Mouse (Mus musculus): ENCODE measurements around the gene Igf1. TPM values are rescaled to one million over a fixed set of nuclear protein-coding genes. Genes with fewer than 3 reads are reported as not detected.

Gene Igf1
- total RNA-seq (2012; rRNA removed) = not detected in 2 replicates
- not detected for polyA plus RNA-seq (2012; ENCODE audit: insufficient read depth in 1 of 2, insufficient read length in 2 of 2, low read depth in 1 of 2, low replicate concordance in 2 of 2, missing spikeins in 1 of 2)

- no peak for DNase-seq (ENCODE audit: low read depth, low spot score)
- no peak within 1 kb of the TSS for H3K9ac ChIP-seq (ENCODE audit: control insufficient read depth, low read depth, low read length, poor library complexity, severe bottlenecking)
- H3K27me3 ChIP-seq (ENCODE audit: control insufficient read depth in 1 of 2, insufficient read depth in 2 of 2, low read length in 2 of 2) = no peaks in the 10 kb centered on the region; a peak in 2 of 4 replicates
- H3K79me2 ChIP-seq (ENCODE audit: control insufficient read depth, insufficient read depth, low read length, poor library complexity) = no peaks in the 10 kb centered on the region
- H3K9me3 ChIP-seq (replicated peaks; ENCODE audit: insufficient read depth, low read length) = no peaks in the 10 kb centered on the region
- no peaks in the 10 kb centered on the region for H3K4me1 ChIP-seq (ENCODE audit: control insufficient read depth in 1 of 2, insufficient read depth in 2 of 2, low read length in 2 of 2)
- no peak within 1 kb of the TSS for H3K4me3 ChIP-seq (ENCODE audit: control insufficient read depth in 1 of 2, insufficient read depth in 1 of 2, low read depth in 2 of 2, low read length in 2 of 2)
- TF ChIP-seq GATA1 (IDR thresholded peaks at IDR 0.05; ENCODE audit: low read depth, low read length) (no peak), MAZ (IDR thresholded peaks at IDR 0.05; ENCODE audit: low read depth, low read length) (no peak), BHLHE40 (IDR thresholded peaks at IDR 0.05; ENCODE audit: borderline replicate concordance, low read depth, low read length) (no peak), USF1 (IDR thresholded peaks at IDR 0.05; ENCODE audit: low read depth, low read length) (no peak), CHD1 (IDR thresholded peaks at IDR 0.05; ENCODE audit: low read depth, low read length) (no peak), POLR2A (IDR thresholded peaks at IDR 0.05; ENCODE audit: control insufficient read depth in 1 of 2, insufficient read depth in 1 of 2, low read depth in 1 of 2, low read length in 2 of 2, poor library complexity in 1 of 2) (no peak), ELF1 (IDR thresholded peaks at IDR 0.05; ENCODE audit: low read depth, low read length) (no peak), MAX (IDR thresholded peaks at IDR 0.05; ENCODE audit: low read length) (no peak), MYC (IDR thresholded peaks at IDR 0.05; ENCODE audit: low read depth, low read length) (no peak), USF2 (IDR thresholded peaks at IDR 0.05; ENCODE audit: borderline replicate concordance in 1 of 2, insufficient read depth in 1 of 2, low read depth in 1 of 2, low read length in 2 of 2) (no peak), TCF12 (IDR thresholded peaks at IDR 0.05; ENCODE audit: low read depth, low read length) (no peak), RCOR1 (IDR thresholded peaks at IDR 0.05; ENCODE audit: low read depth, low read length) (no peak), NELFE (IDR thresholded peaks at IDR 0.05; ENCODE audit: low read depth, low read length) (no peak), HCFC1 (IDR thresholded peaks at IDR 0.05; ENCODE audit: low read depth, low read length) (no peak), MYB (IDR thresholded peaks at IDR 0.05; ENCODE audit: low read depth, low read length) (no peak), CHD2 (IDR thresholded peaks at IDR 0.05; ENCODE audit: low read length) (no peak), TAL1 (IDR thresholded peaks at IDR 0.05; ENCODE audit: low read length) (no peak), KAT2A (conservative IDR thresholded peaks at IDR 0.05; ENCODE audit: low read depth, low read length) (no peak), MEF2A (IDR thresholded peaks at IDR 0.05; ENCODE audit: extremely low read depth, insufficient replicate concordance, low read depth, low read length, poor library complexity, severe bottlenecking) (no peak), UBTF (IDR thresholded peaks at IDR 0.05; ENCODE audit: borderline replicate concordance, insufficient read depth, low read depth, low read length) (no peak)
- H3K27ac ChIP-seq (ENCODE audit: control insufficient read depth, low read depth, low read length) = no peak within 1 kb of the TSS
- H3K36me3 ChIP-seq (ENCODE audit: control insufficient read depth in 1 of 2, insufficient read depth in 2 of 2, low read length in 2 of 2) = no peaks in the 10 kb centered on the region
These were observed at the start of gene Igf1 for GRCm38 (mm10) chr10:87858013-87858806. TSS of gene Igf1 (plus strand) at chr10:87858265.
